Mouse (Mus musculus): ENCODE results near the gene Kcnn1. TPM values are rescaled to one million over a fixed set of nuclear protein-coding genes. Genes with fewer than 3 reads are reported as not detected.

The Kcnn1 gene
- polyA plus RNA-seq, 1 experiment from 2014 or later = 7.3 TPM

DNA sequence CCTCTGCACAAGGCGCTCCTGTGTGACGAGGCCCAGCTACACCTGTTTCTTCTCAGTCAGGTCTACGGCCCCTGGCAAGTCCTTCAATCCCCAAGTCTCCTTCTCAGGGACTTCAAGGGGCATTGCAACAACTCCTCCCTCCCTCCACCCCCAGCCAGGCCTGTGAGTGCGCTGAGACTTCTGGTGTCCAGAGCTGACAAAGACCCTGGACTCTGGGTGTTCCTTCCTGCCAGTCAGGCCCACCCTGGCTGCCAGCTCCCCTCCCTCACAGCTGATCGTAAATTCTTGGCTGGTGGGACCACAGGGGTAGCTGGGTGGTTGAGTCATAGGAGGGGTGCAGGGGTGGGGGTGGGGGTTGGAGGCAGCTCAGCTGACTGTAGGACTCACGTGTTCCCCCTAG lies 11.2 kb downstream of the Kcnn1 start:
- Histone ChIP-seq H3K4me1 (ENCODE audit: control insufficient read depth, insufficient read depth, low read length) (peaks cover 4% of the 10 kb centered on the region; the same call in 1 of the 2 replicates), H3K36me3 (ENCODE audit: control insufficient read depth, insufficient read depth, low read length) (peaks cover 12% of the 10 kb centered on the region; the same call in 1 of the 2 replicates), H3K4me2 (ENCODE audit: low read length) (no peak overlapping the region), H3K27me3 (replicated peaks; ENCODE audit: control insufficient read depth, insufficient read depth, low read length) (no peaks in the 10 kb centered on the region), H3K27ac (ENCODE audit: low read depth, low read length) (no peak overlapping the region), H3K4me3 (ENCODE audit: low read depth, low read length) (no peak overlapping the region), H3K9me3 (replicated peaks; ENCODE audit: control insufficient read depth, low read length) (no peaks in the 10 kb centered on the region), H3K9ac (ENCODE audit: low read length) (no peak overlapping the region)
- 61% methylated on average over 6 of the region's 6 CpGs for WGBS
- DNase-seq (ENCODE audit: low spot score) (no peak), ATAC-seq (no peak)

- Histone ChIP-seq H3K9ac (ENCODE audit: low read length) (no peak overlapping the region), H3K27me3 (replicated peaks; ENCODE audit: control insufficient read depth, insufficient read depth, low read length) (no peaks in the 10 kb centered on the region), H3K4me1 (ENCODE audit: control insufficient read depth, insufficient read depth, low read length) (no peaks in the 10 kb centered on the region), H3K27ac (ENCODE audit: low read depth, low read length) (no peak overlapping the region), H3K4me2 (ENCODE audit: low read length) (no peak overlapping the region), H3K36me3 (ENCODE audit: control insufficient read depth, insufficient read depth, low read length) (peaks cover 12% of the 10 kb centered on the region; the same call in 1 of the 2 replicates), H3K9me3 (replicated peaks; ENCODE audit: control insufficient read depth, low read length) (no peaks in the 10 kb centered on the region), H3K4me3 (ENCODE audit: low read depth, low read length) (no peak overlapping the region)
- DNase-seq (ENCODE audit: low spot score) (no peak), ATAC-seq (no peak)
- 85% methylated on average over 4 of the region's 4 CpGs for WGBS
These were observed 12.1 kb downstream of the Kcnn1 start for GRCm38 (mm10) chr8:70850947-70851346.

DNA sequence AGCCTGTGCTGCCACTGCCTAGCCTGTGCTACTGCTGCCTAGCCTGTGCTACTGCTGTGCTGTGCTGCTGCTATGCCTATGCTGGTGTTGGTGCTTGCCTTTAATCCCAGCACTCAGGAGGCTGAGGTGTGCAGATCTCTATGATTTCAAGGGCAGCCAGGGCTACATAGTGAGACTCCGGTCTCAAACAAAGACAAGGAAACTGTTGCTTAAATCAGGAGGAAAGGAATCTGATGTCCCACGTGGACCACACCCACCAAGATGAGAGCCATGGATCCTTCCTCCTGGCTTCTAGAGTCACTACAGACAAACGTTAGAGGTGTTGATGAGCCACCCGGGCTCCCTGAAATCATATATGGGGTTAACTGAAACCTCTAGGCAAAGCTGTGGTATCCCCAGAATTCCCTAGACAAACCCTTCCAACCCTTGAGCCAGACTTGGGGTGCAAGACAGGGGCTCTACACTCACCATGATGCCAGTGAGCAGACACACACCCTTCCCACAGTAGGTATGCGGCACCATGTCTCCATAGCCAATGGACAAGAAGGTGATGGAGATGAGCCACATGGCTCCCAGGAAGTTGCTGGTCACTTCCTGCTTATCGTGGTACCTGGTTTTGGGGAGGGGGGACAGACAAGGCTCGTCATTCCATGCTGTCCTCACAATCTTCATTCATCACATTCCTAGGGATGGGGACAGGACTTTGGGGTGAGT lies 12.8 kb downstream of the Kcnn1 start:
- H3K9me3 ChIP-seq (replicated peaks; ENCODE audit: control insufficient read depth, low read length) = no peaks in the 10 kb centered on the region
- no peak overlapping the region for H3K9ac ChIP-seq (ENCODE audit: low read length)
- no peaks in the 10 kb centered on the region for H3K4me1 ChIP-seq (ENCODE audit: control insufficient read depth, insufficient read depth, low read length)
- H3K27me3 ChIP-seq (replicated peaks; ENCODE audit: control insufficient read depth, insufficient read depth, low read length) = no peaks in the 10 kb centered on the region
- no peak overlapping the region for H3K4me2 ChIP-seq (ENCODE audit: low read length)
- WGBS = 82% methylated on average over 7 of the region's 7 CpGs
- DNase-seq (ENCODE audit: low spot score) = no peak
- H3K27ac ChIP-seq (ENCODE audit: low read depth, low read length) = no peak overlapping the region
- ATAC-seq = no peak
- H3K4me3 ChIP-seq (ENCODE audit: low read depth, low read length) = no peak overlapping the region
- H3K36me3 ChIP-seq (ENCODE audit: control insufficient read depth, insufficient read depth, low read length) = peaks cover 12% of the 10 kb centered on the region; the same call in 1 of the 2 replicates

- Histone ChIP-seq H3K4me3 (ENCODE audit: low read depth, low read length) (no peak overlapping the region), H3K9ac (ENCODE audit: low read length) (no peak overlapping the region), H3K27me3 (replicated peaks; ENCODE audit: control insufficient read depth, insufficient read depth, low read length) (no peaks in the 10 kb centered on the region), H3K4me2 (ENCODE audit: low read length) (no peak overlapping the region), H3K9me3 (replicated peaks; ENCODE audit: control insufficient read depth, low read length) (no peaks in the 10 kb centered on the region), H3K4me1 (ENCODE audit: control insufficient read depth, insufficient read depth, low read length) (no peaks in the 10 kb centered on the region), H3K36me3 (ENCODE audit: control insufficient read depth, insufficient read depth, low read length) (peaks cover 5% of the 10 kb centered on the region; the same call in 1 of the 2 replicates), H3K27ac (ENCODE audit: low read depth, low read length) (no peak overlapping the region)
- 87% methylated on average over 3 of the region's 3 CpGs for WGBS
- no peak for DNase-seq (ENCODE audit: low spot score)
- no peak for ATAC-seq
These were observed 13.6 kb downstream of the Kcnn1 start for GRCm38 (mm10) chr8:70849333-70849990.

DNA sequence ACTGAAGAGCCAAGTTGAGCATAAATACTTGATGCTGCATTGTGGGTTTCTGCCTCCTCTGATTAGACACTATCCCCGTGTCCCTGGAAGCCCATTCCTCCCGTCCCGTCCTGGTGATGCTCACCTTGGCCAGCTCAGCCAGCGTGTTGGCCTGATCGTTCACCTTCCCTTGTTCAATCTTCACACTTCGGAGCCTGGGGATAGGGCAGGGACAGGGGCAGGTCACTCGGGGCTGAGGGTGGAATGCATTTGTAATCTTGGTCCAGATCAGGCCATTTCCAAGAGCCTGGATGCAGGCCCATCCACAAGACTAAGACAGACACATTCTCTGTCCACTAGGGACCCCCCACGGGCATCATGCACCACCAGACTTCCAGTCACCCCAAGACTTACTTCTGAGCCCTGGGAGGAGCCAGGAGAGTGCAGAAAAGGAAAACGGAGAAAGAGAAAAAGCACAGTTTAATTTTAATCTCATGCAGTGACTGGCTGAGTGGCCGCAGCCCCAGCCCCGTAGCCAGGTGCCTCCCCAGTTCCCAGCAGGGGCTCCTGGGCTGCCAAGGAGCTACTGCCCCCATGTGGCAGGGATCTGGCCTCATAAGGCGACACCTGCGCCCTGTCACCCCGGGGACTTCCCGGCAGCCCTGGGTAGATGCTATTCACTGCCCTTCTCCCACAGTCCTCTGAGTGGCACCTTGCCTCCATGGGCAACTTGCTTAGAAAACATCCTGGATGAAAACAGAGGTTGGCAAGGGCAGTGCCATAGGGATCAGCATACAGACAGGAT lies 16.5 kb downstream of the Kcnn1 start:
- H3K4me2 ChIP-seq (ENCODE audit: low read length) = no peak overlapping the region
- H3K4me3 ChIP-seq (ENCODE audit: low read depth, low read length) = no peak overlapping the region
- WGBS = 58% methylated on average over 15 of the region's 15 CpGs
- H3K27ac ChIP-seq (ENCODE audit: low read depth, low read length) = no peak overlapping the region
- H3K9ac ChIP-seq (ENCODE audit: low read length) = no peak overlapping the region
- H3K27me3 ChIP-seq (replicated peaks; ENCODE audit: control insufficient read depth, insufficient read depth, low read length) = no peaks in the 10 kb centered on the region
- no peaks in the 10 kb centered on the region for H3K4me1 ChIP-seq (ENCODE audit: control insufficient read depth, insufficient read depth, low read length)
- no peaks in the 10 kb centered on the region for H3K36me3 ChIP-seq (ENCODE audit: control insufficient read depth, insufficient read depth, low read length)
- DNase-seq (ENCODE audit: low spot score) = no peak
- no peaks in the 10 kb centered on the region for H3K9me3 ChIP-seq (replicated peaks; ENCODE audit: control insufficient read depth, low read length)
- ATAC-seq = no peak

GRCm38 (mm10) chr8:70845108-70845507 lies 17.9 kb downstream of the Kcnn1 start:
- no peaks in the 10 kb centered on the region for H3K9me3 ChIP-seq (replicated peaks; ENCODE audit: control insufficient read depth, low read length)
- ATAC-seq (no peak), DNase-seq (ENCODE audit: low spot score) (no peak)
- H3K4me2 ChIP-seq (ENCODE audit: low read length) = no peak overlapping the region
- no peak overlapping the region for H3K9ac ChIP-seq (ENCODE audit: low read length)
- H3K4me3 ChIP-seq (ENCODE audit: low read depth, low read length) = no peak overlapping the region
- no peaks in the 10 kb centered on the region for H3K4me1 ChIP-seq (ENCODE audit: control insufficient read depth, insufficient read depth, low read length)
- H3K27me3 ChIP-seq (replicated peaks; ENCODE audit: control insufficient read depth, insufficient read depth, low read length) = no peaks in the 10 kb centered on the region
- H3K27ac ChIP-seq (ENCODE audit: low read depth, low read length) = no peak overlapping the region
- no peaks in the 10 kb centered on the region for H3K36me3 ChIP-seq (ENCODE audit: control insufficient read depth, insufficient read depth, low read length)
- 45% methylated on average over 5 of the region's 5 CpGs for WGBS

- WGBS = 1% methylated on average over 6 of the region's 6 CpGs
- H3K27me3 ChIP-seq (replicated peaks; ENCODE audit: control insufficient read depth, insufficient read depth, low read length) = no peaks in the 10 kb centered on the region
- H3K9me3 ChIP-seq (replicated peaks; ENCODE audit: control insufficient read depth, low read length) = no peaks in the 10 kb centered on the region
- H3K36me3 ChIP-seq (ENCODE audit: control insufficient read depth, insufficient read depth, low read length) = no peaks in the 10 kb centered on the region
- no peaks in the 10 kb centered on the region for H3K4me1 ChIP-seq (ENCODE audit: control insufficient read depth, insufficient read depth, low read length)
- H3K4me2 ChIP-seq (ENCODE audit: low read length) = no peak overlapping the region
- DNase-seq (ENCODE audit: low spot score) (peak; percentile 89), ATAC-seq (peak; percentile 11; the same call in 1 of the 2 replicates)
- no peak overlapping the region for H3K4me3 ChIP-seq (ENCODE audit: low read depth, low read length)
- H3K27ac ChIP-seq (ENCODE audit: low read depth, low read length) = no peak overlapping the region
- H3K9ac ChIP-seq (ENCODE audit: low read length) = no peak overlapping the region
These were observed 18.5 kb downstream of the Kcnn1 start for GRCm38 (mm10) chr8:70844523-70844922.

DNA sequence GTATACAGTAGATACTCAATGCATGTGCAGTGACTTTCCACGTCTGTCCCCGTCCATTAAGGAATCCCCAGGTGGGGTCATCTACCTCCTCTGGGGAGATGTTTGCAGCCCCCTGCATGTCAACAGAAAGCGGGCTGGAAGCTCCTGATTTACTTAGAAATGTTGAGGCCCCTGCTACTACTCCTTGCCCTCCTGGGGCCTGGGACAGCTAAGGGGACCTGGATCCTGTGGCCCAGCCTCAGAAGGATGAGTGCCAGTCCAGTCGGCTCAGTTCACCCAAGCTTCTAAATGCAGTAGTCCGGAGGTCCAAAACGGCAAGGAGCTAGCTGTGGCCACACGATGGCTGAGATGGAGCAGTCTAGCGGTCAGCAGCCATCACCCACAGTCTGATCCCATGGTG lies 19.1 kb downstream of the Kcnn1 start:
- no peak for DNase-seq (ENCODE audit: low spot score)
- Histone ChIP-seq H3K27me3 (replicated peaks; ENCODE audit: control insufficient read depth, insufficient read depth, low read length) (no peaks in the 10 kb centered on the region), H3K4me2 (ENCODE audit: low read length) (no peak overlapping the region), H3K4me1 (ENCODE audit: control insufficient read depth, insufficient read depth, low read length) (0 out of 2 replicates have a peak, but pooled peaks cover under 1% of the 10 kb centered on the region), H3K27ac (ENCODE audit: low read depth, low read length) (no peak overlapping the region), H3K36me3 (ENCODE audit: control insufficient read depth, insufficient read depth, low read length) (no peaks in the 10 kb centered on the region), H3K9me3 (replicated peaks; ENCODE audit: control insufficient read depth, low read length) (no peaks in the 10 kb centered on the region), H3K9ac (ENCODE audit: low read length) (no peak overlapping the region), H3K4me3 (ENCODE audit: low read depth, low read length) (no peak overlapping the region)
- ATAC-seq = no peak
- WGBS = 91% methylated on average over 8 of the region's 8 CpGs
